Mouse (Mus musculus) erythroblast, embryonic 14.5 days (primary cell): ENCODE results near the gene Gm45713.

ENCODE experiments used
- GATA1 ChIP-seq: IDR thresholded peaks from 2 replicates; pipeline ENCODE4 v1.6.1; 2012; ENCODE audit warnings: low read length, inconsistent platforms, mixed read lengths
- TAL1 ChIP-seq: IDR thresholded peaks from 3 replicates; pipeline ENCODE4 v1.6.1; 2012; ENCODE audit warnings: low read length, inconsistent platforms, mixed read lengths

- TF ChIP-seq GATA1: no peak
- TF ChIP-seq TAL1: no peak
Measured at GRCm38 (mm10) chr7:45111940-45112339, 24.1 kb downstream of the Gm45713 start.
